Mouse (Mus musculus) liver, embryonic 11.5 days (tissue): ENCODE results near the gene Izumo4. TPM values are rescaled to one million over a fixed set of nuclear protein-coding genes. Genes with fewer than 3 reads are reported as not detected.

Experiments
- ATAC-seq: fragments of 200-750 bp; cut with Nextera tagmentation; replicated peaks from 2 replicates; pipeline ENCODE4 v1.8.0; 2017; ENCODE audit warnings: moderate number of reproducible peaks, mild to moderate bottlenecking, moderate TSS enrichment, moderate library complexity; ENCODE audit not compliant: low FRiP score
- DNase-seq: peaks from one replicate; pipeline ENCODE4 v3.0.0-alpha.2; 2017; ENCODE audit warnings: low spot score
- H3K27ac ChIP-seq: fragments of 300-500 bp; sonication (generic); 2 replicates; pipeline ENCODE4 v1.5.1; 2014; ENCODE audit warnings: mild to moderate bottlenecking, low read depth, low read length, control low read depth
- H3K27me3 ChIP-seq: fragments of 300-500 bp; sonication (generic); replicated peaks from 2 replicates; pipeline ENCODE4 v1.6.1; 2014; ENCODE audit warnings: low read length, mixed read lengths; ENCODE audit not compliant: control insufficient read depth, insufficient read depth
- H3K36me3 ChIP-seq: fragments of 300-500 bp; sonication (generic); 2 replicates; pipeline ENCODE4 v1.6.1; 2014; ENCODE audit warnings: mild to moderate bottlenecking, low read length, moderate library complexity, mixed read lengths; ENCODE audit not compliant: control insufficient read depth, insufficient read depth
- H3K4me1 ChIP-seq: fragments of 300-500 bp; sonication (generic); replicated peaks from 2 replicates; pipeline ENCODE4 v1.6.1; 2014; ENCODE audit warnings: low read length, mixed read lengths; ENCODE audit not compliant: control insufficient read depth, insufficient read depth
- H3K4me2 ChIP-seq: fragments of 300-500 bp; sonication (generic); 2 replicates; pipeline ENCODE4 v1.6.1; 2014; ENCODE audit warnings: mild to moderate bottlenecking, control low read depth, moderate library complexity
- H3K4me3 ChIP-seq: fragments of 300-500 bp; sonication (generic); 2 replicates; pipeline ENCODE4 v1.5.1; 2014; ENCODE audit warnings: low read depth, low read length, control low read depth
- H3K9ac ChIP-seq: fragments of 300-500 bp; sonication (generic); 2 replicates; pipeline ENCODE4 v1.6.1; 2014; ENCODE audit warnings: low read depth, low read length, control low read depth
- H3K9me3 ChIP-seq: fragments of 300-500 bp; sonication (generic); 2 replicates; pipeline ENCODE4 v1.6.1; 2016; ENCODE audit warnings: low read length, inconsistent platforms, mixed read lengths; ENCODE audit not compliant: control insufficient read depth
- WGBS: fragments of 180-500 bp; shearing (Covaris S2); extraction: QIAGEN DNeasy Blood & Tissue Kit; methylation state at CpG from one replicate; pipeline ENCODE4 v1.1.7; 2014; 5-methylcytosine and 5-hydroxymethylcytosine counted together
- polyA plus RNA-seq: library from polyadenylated mRNA; unstranded; fragments of >200 nt; fragmentation: Nextera tagmentation; extraction: Ambion mirVana; gene quantifications from 2 replicates; pipeline ENCODE4 v1.2.1, GENCODE M21; 2014

Izumo4 gene
- polyA plus RNA-seq, 1 experiment from 2014 or later, result 6.8 TPM

DNA sequence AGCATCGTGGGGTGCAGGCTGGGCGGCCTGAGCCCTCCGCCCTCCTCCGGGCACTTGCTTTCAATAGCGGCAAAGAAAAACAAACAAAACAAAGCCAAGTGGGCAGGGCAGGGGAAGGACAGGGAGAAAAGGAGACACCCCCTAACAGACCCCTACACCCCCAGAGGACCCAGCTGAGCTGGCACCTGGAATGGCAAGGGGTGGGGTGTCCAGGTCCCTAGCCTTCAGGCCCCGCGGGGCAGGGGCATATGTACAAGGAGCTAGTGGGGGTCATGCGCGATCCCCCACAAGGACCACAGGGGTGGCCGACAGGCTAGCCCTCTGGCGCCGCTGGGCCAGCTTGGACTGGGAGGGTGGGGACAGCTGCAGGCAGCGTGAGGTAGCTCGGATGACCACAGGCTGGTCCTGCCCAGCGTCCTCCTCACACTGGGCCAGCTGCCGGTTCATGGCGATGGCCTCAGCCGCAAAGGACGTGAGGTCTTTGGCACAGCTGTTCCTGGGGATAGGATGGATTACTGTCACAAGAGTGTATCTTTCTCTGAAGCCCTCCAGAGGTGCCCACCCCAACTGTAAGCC lies 35.1 kb upstream of the Izumo4 start:
- Histone ChIP-seq H3K36me3 (peaks cover 52% of the 10 kb centered on the region), H3K4me2 (no peak overlapping the region), H3K27ac (no peak overlapping the region), H3K27me3 (no peaks in the 10 kb centered on the region), H3K9me3 (no peaks in the 10 kb centered on the region), H3K4me1 (peaks cover 34% of the 10 kb centered on the region), H3K4me3 (no peak overlapping the region), H3K9ac (no peak overlapping the region)
- ATAC-seq, result no peak
- 88% methylated on average over 19 of the region's 19 CpGs for whole genome bisulfite sequencing
- no peak for DNase-seq

DNA sequence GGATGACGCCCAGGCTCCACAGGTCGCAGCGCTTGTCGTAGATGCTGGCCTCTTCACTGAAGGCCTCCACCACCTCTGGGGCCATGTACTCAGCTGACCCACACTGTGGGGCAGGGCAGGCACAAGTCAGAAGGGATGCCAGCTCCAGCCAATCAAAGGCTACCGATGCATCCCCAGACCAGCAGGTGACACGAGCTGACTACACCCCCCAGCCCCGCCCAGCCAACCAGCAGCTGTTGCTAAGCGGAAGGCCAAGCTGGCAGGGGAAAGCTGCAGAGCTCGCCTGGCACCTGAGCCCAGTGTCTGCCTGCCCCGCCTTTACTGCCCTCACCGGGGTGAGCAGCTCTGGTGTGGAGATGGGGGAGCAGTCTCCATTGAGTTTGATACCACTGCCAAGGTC lies 33.4 kb upstream of the Izumo4 start:
- H3K4me3 ChIP-seq, result no peak overlapping the region
- DNase-seq (no peak), ATAC-seq (no peak)
- H3K9ac ChIP-seq, result no peak overlapping the region
- WGBS, result 89% methylated on average over 11 of the region's 11 CpGs
- H3K4me1 ChIP-seq, result peaks cover 41% of the 10 kb centered on the region
- peaks cover 52% of the 10 kb centered on the region for H3K36me3 ChIP-seq
- H3K4me2 ChIP-seq, result no peak overlapping the region
- H3K9me3 ChIP-seq, result no peaks in the 10 kb centered on the region
- H3K27me3 ChIP-seq, result no peaks in the 10 kb centered on the region
- H3K27ac ChIP-seq, result no peak overlapping the region

DNA sequence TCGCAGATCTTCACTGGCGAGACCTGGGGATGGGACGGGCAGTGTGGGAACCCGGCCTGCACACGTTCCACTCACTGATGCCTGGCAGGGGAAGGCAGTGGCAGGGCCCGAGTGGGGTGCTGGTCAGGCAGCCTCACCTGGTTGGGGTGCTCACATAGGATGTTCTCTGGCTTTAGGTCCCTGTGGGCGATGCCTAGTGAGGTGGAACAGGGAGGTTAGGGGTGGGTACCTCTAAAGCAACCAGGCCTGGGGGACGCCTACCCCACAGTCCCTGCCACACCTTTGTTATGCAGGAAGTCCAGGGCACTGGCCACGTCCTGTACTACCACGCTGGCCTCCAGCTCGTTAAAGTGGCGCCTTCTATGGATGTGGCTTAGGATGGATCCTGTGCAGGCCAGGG lies 33.0 kb upstream of the Izumo4 start:
- H3K9ac ChIP-seq, result no peak overlapping the region
- no peaks in the 10 kb centered on the region for H3K27me3 ChIP-seq
- WGBS, result 88% methylated on average over 12 of the region's 12 CpGs
- H3K4me3 ChIP-seq, result no peak overlapping the region
- no peak overlapping the region for H3K27ac ChIP-seq
- H3K4me1 ChIP-seq, result peaks cover 41% of the 10 kb centered on the region
- H3K36me3 ChIP-seq, result peaks cover 52% of the 10 kb centered on the region
- DNase-seq, result no peak
- H3K4me2 ChIP-seq, result no peak overlapping the region
- no peaks in the 10 kb centered on the region for H3K9me3 ChIP-seq
- no peak for ATAC-seq

- peaks cover 52% of the 10 kb centered on the region for H3K36me3 ChIP-seq
- DNase-seq, result no peak
- no peak for ATAC-seq
- no peak overlapping the region for H3K4me2 ChIP-seq
- H3K9me3 ChIP-seq, result no peaks in the 10 kb centered on the region
- H3K9ac ChIP-seq, result no peak overlapping the region
- WGBS, result 93% methylated on average over 7 of the region's 7 CpGs
- H3K27me3 ChIP-seq, result no peaks in the 10 kb centered on the region
- peaks cover 41% of the 10 kb centered on the region for H3K4me1 ChIP-seq
- no peak overlapping the region for H3K27ac ChIP-seq
- H3K4me3 ChIP-seq, result no peak overlapping the region
Measured at GRCm38 (mm10) chr10:80669737-80670485, 32.1 kb upstream of the Izumo4 start.

GRCm38 (mm10) chr10:80670531-80670930 lies 31.5 kb upstream of the Izumo4 start:
- WGBS, result 88% methylated on average over 2 of the region's 2 CpGs
- H3K9ac ChIP-seq, result no peak overlapping the region
- no peak overlapping the region for H3K27ac ChIP-seq
- no peaks in the 10 kb centered on the region for H3K27me3 ChIP-seq
- H3K36me3 ChIP-seq, result peaks cover 50% of the 10 kb centered on the region
- DNase-seq (no peak), ATAC-seq (no peak)
- no peaks in the 10 kb centered on the region for H3K9me3 ChIP-seq
- H3K4me1 ChIP-seq, result peaks cover 38% of the 10 kb centered on the region
- no peak overlapping the region for H3K4me3 ChIP-seq
- no peak overlapping the region for H3K4me2 ChIP-seq

- Histone ChIP-seq H3K9ac (no peak overlapping the region), H3K27ac (no peak overlapping the region), H3K4me1 (peaks cover 31% of the 10 kb centered on the region), H3K9me3 (no peaks in the 10 kb centered on the region), H3K4me3 (no peak overlapping the region), H3K27me3 (no peaks in the 10 kb centered on the region), H3K4me2 (no peak overlapping the region), H3K36me3 (peaks cover 48% of the 10 kb centered on the region)
- DNase-seq (no peak), ATAC-seq (no peak)
- 89% methylated on average over 4 of the region's 4 CpGs for WGBS
Measured at GRCm38 (mm10) chr10:80671251-80671650, 30.7 kb upstream of the Izumo4 start.

GRCm38 (mm10) chr10:80671936-80672690 lies 29.9 kb upstream of the Izumo4 start:
- no peaks in the 10 kb centered on the region for H3K9me3 ChIP-seq
- DNase-seq (no peak), ATAC-seq (no peak)
- WGBS, result 84% methylated on average over 11 of the region's 11 CpGs
- H3K27me3 ChIP-seq, result no peaks in the 10 kb centered on the region
- H3K36me3 ChIP-seq, result peaks cover 40% of the 10 kb centered on the region
- no peak overlapping the region for H3K4me2 ChIP-seq
- no peak overlapping the region for H3K4me3 ChIP-seq
- no peak overlapping the region for H3K27ac ChIP-seq
- H3K4me1 ChIP-seq, result peaks cover 35% of the 10 kb centered on the region
- no peak overlapping the region for H3K9ac ChIP-seq

GRCm38 (mm10) chr10:80673690-80674089 lies 28.3 kb upstream of the Izumo4 start:
- no peaks in the 10 kb centered on the region for H3K27me3 ChIP-seq
- peaks cover 24% of the 10 kb centered on the region for H3K36me3 ChIP-seq
- DNase-seq, result no peak
- H3K27ac ChIP-seq, result no peak overlapping the region
- ATAC-seq, result no peak
- no peaks in the 10 kb centered on the region for H3K9me3 ChIP-seq
- peak overlapping the region; percentile 97 for H3K9ac ChIP-seq
- H3K4me1 ChIP-seq, result peaks cover 51% of the 10 kb centered on the region
- WGBS, result 88% methylated on average over 3 of the region's 3 CpGs
- peak overlapping the region; percentile 94 for H3K4me3 ChIP-seq
- peak overlapping the region; percentile 96 for H3K4me2 ChIP-seq
